Mouse (Mus musculus) 416B (cell line): Measurements from ENCODE around the gene 2510002D24Rik.
A peak's percentile ranks its signal among the peaks of the same experiment; 100 is the strongest.
"Not testable (repeated sequence)": the region's sequence is repeated elsewhere in the genome, so short reads cannot be mapped to it uniquely, and the experiment has no call there.

Experiments
- DNase-seq: peaks from one replicate; pipeline ENCODE4 v3.0.0; 2011; ENCODE audit warnings: low read depth

2510002D24Rik gene

GRCm38 (mm10) chr16:18849521-18850190 is 13.3 kb downstream of the 2510002D24Rik start:
- DNase-seq: not testable (repeated sequence)

DNA sequence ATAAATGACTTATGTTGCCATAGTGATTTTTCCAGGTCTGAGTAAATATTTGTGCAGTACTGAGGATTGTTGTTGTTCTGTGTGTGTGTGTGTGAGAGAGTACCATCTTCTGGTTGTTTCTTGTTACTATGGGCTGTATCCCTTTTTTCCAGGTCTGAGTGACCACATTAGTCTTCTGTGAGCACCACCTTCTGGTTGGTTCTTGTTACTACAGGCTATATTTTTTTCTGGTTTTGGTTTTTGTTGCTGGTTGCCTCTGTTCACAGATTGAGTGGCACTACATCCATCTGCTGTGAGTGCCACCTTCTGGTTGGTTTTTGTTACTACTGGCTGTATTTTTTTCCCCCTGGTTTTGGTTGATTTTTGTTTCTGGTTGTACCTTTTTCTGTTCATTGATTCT is 22.2 kb downstream of the 2510002D24Rik start:
- DNase-seq: peak; percentile 85

- DNase-seq: no peak
These were observed 23.8 kb downstream of the 2510002D24Rik start for GRCm38 (mm10) chr16:18860186-18860585.

- DNase-seq: not testable (repeated sequence)
These were observed 34.1 kb downstream of the 2510002D24Rik start for GRCm38 (mm10) chr16:18870495-18870894.

GRCm38 (mm10) chr16:18876091-18876441 is 39.7 kb downstream of the 2510002D24Rik start:
- no peak for DNase-seq

DNA sequence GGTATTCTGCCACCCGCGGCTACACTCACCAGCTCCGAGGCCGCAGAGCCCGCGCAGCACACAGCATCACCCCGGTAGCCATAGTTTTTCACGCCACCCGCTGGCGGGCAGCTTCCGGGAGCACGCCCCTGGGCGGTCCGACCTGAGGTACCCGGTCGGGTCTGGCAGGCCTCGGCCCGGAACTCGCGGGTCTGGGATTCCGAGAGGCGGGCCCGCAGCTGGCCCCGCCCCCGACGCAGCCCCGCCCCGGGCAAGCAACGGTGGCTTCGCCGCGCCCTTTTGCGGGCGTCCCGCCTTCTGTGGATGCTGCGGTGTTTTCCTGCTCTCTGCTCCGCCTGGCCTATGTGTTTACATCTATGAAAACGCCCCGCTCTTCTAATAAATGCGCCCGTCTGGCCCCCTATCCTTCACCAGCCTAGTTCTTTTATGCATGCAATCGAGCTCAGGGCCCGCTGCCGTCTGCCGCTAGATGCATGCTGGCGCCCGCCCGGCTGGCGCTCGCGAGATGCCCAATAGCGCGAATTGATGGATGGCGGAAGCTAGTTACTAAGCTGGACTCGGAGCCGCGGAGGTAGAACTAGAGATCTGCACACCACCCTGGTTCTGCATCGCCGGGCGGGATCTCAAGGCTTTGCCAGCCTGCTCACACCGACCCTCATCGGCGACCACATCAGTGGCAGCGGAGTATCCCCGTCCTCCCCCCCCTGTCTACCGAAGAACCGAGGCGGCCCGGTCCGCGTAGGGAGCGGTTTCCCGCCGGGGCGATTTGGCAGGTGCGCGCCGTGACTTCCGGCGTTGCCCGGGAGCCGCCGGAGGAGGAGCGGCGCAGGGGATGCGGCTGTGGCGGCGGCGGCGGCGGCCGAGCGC is 40.3 kb downstream of the 2510002D24Rik start, which contains the start of the genes Mrpl40 and Hira:
Gene Mrpl40 (minus strand): TSS at position 421 of the 867 bp plus-strand sequence.
Gene Hira (plus strand): TSS at position 596 of the 867 bp plus-strand sequence.
- DNase-seq: peak; percentile 93

DNA sequence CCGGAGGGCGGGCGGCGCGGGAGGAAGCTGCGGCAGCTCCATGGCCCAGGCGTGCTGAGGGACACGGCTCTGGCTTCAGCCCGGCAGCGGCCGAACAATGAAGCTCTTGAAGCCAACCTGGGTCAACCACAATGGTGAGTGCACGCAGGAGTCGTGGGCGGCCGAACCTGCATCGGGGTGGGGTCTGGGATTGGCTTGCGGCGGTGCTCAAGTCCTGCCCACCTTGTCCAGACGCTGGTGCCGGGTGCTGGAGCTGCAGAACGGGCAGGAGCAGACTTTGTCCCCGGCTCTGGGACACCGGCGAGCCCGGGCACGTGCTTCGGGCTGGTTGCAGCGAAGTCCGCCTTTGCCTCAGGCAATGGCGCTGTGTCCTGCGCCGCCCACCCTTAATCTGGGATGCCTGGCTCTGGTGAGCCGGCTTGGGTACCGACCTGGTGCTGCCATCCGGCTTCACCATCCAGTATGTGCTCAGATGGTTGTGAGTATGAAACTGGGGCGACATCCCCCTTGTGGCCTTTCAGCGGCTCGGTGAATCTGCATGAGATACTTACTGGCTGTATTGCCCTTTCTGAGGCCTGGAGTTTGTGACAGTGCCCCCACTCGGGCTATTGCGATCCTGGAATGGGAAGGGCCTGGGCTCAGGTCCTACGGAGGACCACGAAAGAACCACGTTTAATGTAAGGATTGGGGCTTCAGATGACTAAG is 41.2 kb downstream of the 2510002D24Rik start:
- peak; percentile 88 for DNase-seq

GRCm38 (mm10) chr16:18878091-18878720 is 41.8 kb downstream of the 2510002D24Rik start:
- no peak for DNase-seq

DNA sequence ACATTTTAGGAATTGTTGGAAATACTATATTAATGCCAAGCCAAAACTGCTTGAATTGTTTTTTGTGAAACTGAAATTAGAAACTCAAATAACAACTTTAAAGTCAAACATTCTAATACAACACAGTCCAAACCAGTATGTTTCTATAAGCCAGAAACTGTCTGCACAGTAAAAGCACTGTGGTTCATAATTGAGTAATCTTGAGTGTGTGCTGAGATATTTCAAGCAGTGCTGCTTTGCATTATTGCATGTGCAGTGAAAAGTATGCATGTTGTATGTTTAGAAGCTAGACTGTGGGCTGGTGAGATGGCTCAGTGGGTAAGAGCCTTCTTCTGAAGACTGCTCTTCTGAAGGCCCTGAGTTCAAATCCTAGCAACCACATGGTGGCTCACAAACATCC is 47.7 kb downstream of the 2510002D24Rik start:
- peak; percentile 17 for DNase-seq
